Mouse (Mus musculus) cortical plate, adult 2 months (tissue): ENCODE results near the gene Fam69a.

Source experiments
- CTCF ChIP-seq: fragments of 200-500 bp; IDR thresholded peaks from 2 replicates; pipeline ENCODE4 v1.5.1; 2011; ENCODE audit warnings: mild to moderate bottlenecking, control low read depth, low read length; ENCODE audit not compliant: insufficient read depth; ENCODE audit errors: extremely low read depth
- POLR2A ChIP-seq: fragments of 200-500 bp; IDR thresholded peaks from 2 replicates; pipeline ENCODE4 v1.6.1; 2011; ENCODE audit warnings: mild to moderate bottlenecking, low read length, control low read depth; ENCODE audit not compliant: insufficient read depth; ENCODE audit errors: extremely low read depth

- TF ChIP-seq POLR2A (no peak), CTCF (no peak)
Measured at GRCm38 (mm10) chr5:107995936-107996335, 9.1 kb upstream of the Fam69a start.
